8 mouse cellular contexts compared by ENCODE assay signal in genomic region chr4:152115921-152116612, GRCm38 (mm10). TPM values are rescaled to one million over a fixed set of nuclear protein-coding genes. Genes with fewer than 3 reads are reported as not detected.
DNase-seq lines count a peak whose midpoint lies in the region; ATAC-seq and TF ChIP-seq lines count a peak whose summit lies in the region.

Gene Tnfrsf25, plus strand, starts transcription at chr4:152115934.

- H3K4me3 ChIP-seq in heart, embryonic 10.5 days, result peak within 1 kb of the TSS; percentile 53
- H3K4me3 ChIP-seq in E14TG2a.4 (replicated peaks; ENCODE audit: low read length), result peak within 1 kb of the TSS; percentile 66
- 0 out of 2 replicates have a peak within 1 kb of the TSS, but pooled peaks have one; percentile 12 for H3K4me3 ChIP-seq in hindbrain, embryonic 12.5 days
- H3K4me3 ChIP-seq in megakaryocyte, embryonic 14.5 days (replicated peaks), result peak within 1 kb of the TSS; percentile 88

- no peaks in the 10 kb centered on the region for H3K9me3 ChIP-seq in heart, embryonic 10.5 days
- no peaks in the 10 kb centered on the region for H3K9me3 ChIP-seq in E14TG2a.4 (ENCODE audit: low read length)
- no peaks in the 10 kb centered on the region for H3K9me3 ChIP-seq in hindbrain, embryonic 12.5 days (replicated peaks)
- H3K9me3 ChIP-seq in megakaryocyte, embryonic 14.5 days, result peaks cover 10% of the 10 kb centered on the region; the same call in 1 of the 2 replicates

- ATAC-seq in hindbrain, embryonic 12.5 days (ENCODE audit: low FRiP score), result no peak

- H3K27me3 ChIP-seq in heart, embryonic 10.5 days (ENCODE audit: insufficient read depth, poor library complexity, severe bottlenecking), result peaks cover 90% of the 10 kb centered on the region
- H3K27me3 ChIP-seq in E14TG2a.4 (ENCODE audit: insufficient read depth, low read length), result peaks cover 51% of the 10 kb centered on the region
- H3K27me3 ChIP-seq in hindbrain, embryonic 12.5 days, result peaks cover 74% of the 10 kb centered on the region
- H3K27me3 ChIP-seq in megakaryocyte, embryonic 14.5 days (replicated peaks), result peaks cover 78% of the 10 kb centered on the region

- peak within 1 kb of the TSS; percentile 10; the same call in 1 of the 2 replicates for H3K9ac ChIP-seq in hindbrain, embryonic 12.5 days

- peaks cover 52% of the 10 kb centered on the region for H3K4me1 ChIP-seq in heart, embryonic 10.5 days
- peaks cover 79% of the 10 kb centered on the region for H3K4me1 ChIP-seq in E14TG2a.4 (replicated peaks; ENCODE audit: low read depth, low read length)
- peaks cover 32% of the 10 kb centered on the region for H3K4me1 ChIP-seq in hindbrain, embryonic 12.5 days
- H3K4me1 ChIP-seq in megakaryocyte, embryonic 14.5 days, result peaks cover 67% of the 10 kb centered on the region

- H3K27ac ChIP-seq in heart, embryonic 10.5 days, result peak within 1 kb of the TSS; percentile 43
- no peak within 1 kb of the TSS for H3K27ac ChIP-seq in hindbrain, embryonic 12.5 days

- 2% methylated on average over 30 of the region's 30 CpGs for WGBS in heart, embryonic 10.5 days
- 3% methylated on average over 30 of the region's 30 CpGs for WGBS in hindbrain, embryonic 12.5 days

- peaks cover 35% of the 10 kb centered on the region for H3K36me3 ChIP-seq in heart, embryonic 10.5 days
- H3K36me3 ChIP-seq in E14TG2a.4 (ENCODE audit: insufficient read depth, low read length), result peaks cover 59% of the 10 kb centered on the region
- H3K36me3 ChIP-seq in hindbrain, embryonic 12.5 days, result peaks cover 15% of the 10 kb centered on the region
- peaks cover 24% of the 10 kb centered on the region for H3K36me3 ChIP-seq in megakaryocyte, embryonic 14.5 days (replicated peaks; ENCODE audit: low read length)

- no peak for TF ChIP-seq CTCF in E14TG2a.4 (conservative IDR thresholded peaks at IDR 0.05; ENCODE audit: low read length)

- H3K4me2 ChIP-seq in hindbrain, embryonic 12.5 days (replicated peaks), result peak within 1 kb of the TSS; percentile 32

- no peak for DNase-seq in heart, embryonic 10.5 days (ENCODE audit: low spot score)
- DNase-seq in heart, postnatal 4 days, result no peak
- DNase-seq in thymus, postnatal 25 days, result peak; percentile 70
- DNase-seq in testis, postnatal 10 days (ENCODE audit: low spot score), result no peak
- no peak for DNase-seq in right cerebral cortex, postnatal 25 days

RNA-seq across cellular contexts. Expression of gene Tnfrsf25, which starts in this region (rescaled TPM):
- 0.90 and 1.3 TPM in 2 replicates for polyA plus RNA-seq in heart, embryonic 10.5 days (2016; fragmentation: Nextera tagmentation; extraction: Ambion mirVana)
- total RNA-seq in heart, postnatal 4 days (2021), result 1 to 10 TPM in 1 of 2 experiments, under 1 TPM in 1; 0.88 to 2.2 TPM
- polyA plus RNA-seq in hindbrain, embryonic 12.5 days (2016; fragmentation: Nextera tagmentation; extraction: Ambion mirVana), result 0.59 and 0.74 TPM in 2 replicates
- 0.56 TPM in 1 of 2 replicates, not detected in the other for polyA plus RNA-seq in megakaryocyte, embryonic 14.5 days (2012; ENCODE audit: insufficient read depth, low replicate concordance)

Comparison
In these comparisons a context has a peak if more than half of its experiments do, and no peak if none do; other contexts are left out.
1. H3K4me3 ChIP-seq: peak in every context shown above with its lines; median percentile 88 in megakaryocyte, embryonic 14.5 days; 66 in E14TG2a.4; 53 in heart, embryonic 10.5 days; 12 in hindbrain, embryonic 12.5 days.